Mouse (Mus musculus) ZHBTc4 (cell line): ENCODE results near the gene Arhgef18.

Experiments
- DNase-seq: peaks from one replicate; pipeline ENCODE4 v3.0.0-alpha.2; 2011; ENCODE audit warnings: low read depth, low spot score

Gene Arhgef18

GRCm38 (mm10) chr8:3392771-3393710 lies at the start of gene Arhgef18:
Arhgef18 (plus strand) TSS chr8:3393006.
- peak; percentile 95 for DNase-seq

- DNase-seq, result no peak
Measured at GRCm38 (mm10) chr8:3345337-3345736, 47.5 kb upstream of the Arhgef18 start.

- no peak for DNase-seq
Measured at GRCm38 (mm10) chr8:3346691-3347413, 46.0 kb upstream of the Arhgef18 start.

GRCm38 (mm10) chr8:3348142-3348823 lies 44.5 kb upstream of the Arhgef18 start:
- no peak for DNase-seq

GRCm38 (mm10) chr8:3350747-3351146 lies 42.1 kb upstream of the Arhgef18 start:
- DNase-seq, result no peak

GRCm38 (mm10) chr8:3352715-3353114 lies 40.1 kb upstream of the Arhgef18 start:
- no peak for DNase-seq

- no peak for DNase-seq
Measured at GRCm38 (mm10) chr8:3353189-3353810, 39.5 kb upstream of the Arhgef18 start, which contains the start of gene A430078G23Rik. A430078G23Rik (plus strand) TSS chr8:3353415.

GRCm38 (mm10) chr8:3353811-3354442 lies 38.9 kb upstream of the Arhgef18 start:
- DNase-seq, result no peak

- no peak for DNase-seq
Measured at GRCm38 (mm10) chr8:3354443-3354812, 38.4 kb upstream of the Arhgef18 start.

GRCm38 (mm10) chr8:3355586-3355985 lies 37.2 kb upstream of the Arhgef18 start:
- DNase-seq, result peak; percentile 81

GRCm38 (mm10) chr8:3358060-3358459 lies 34.7 kb upstream of the Arhgef18 start:
- peak; percentile 85 for DNase-seq

GRCm38 (mm10) chr8:3367086-3367485 lies 25.7 kb upstream of the Arhgef18 start:
- DNase-seq, result no peak

- no peak for DNase-seq
Measured at GRCm38 (mm10) chr8:3368091-3368490, 24.7 kb upstream of the Arhgef18 start.

- peak; percentile 64 for DNase-seq
Measured at GRCm38 (mm10) chr8:3375748-3376147, 17.1 kb upstream of the Arhgef18 start.

GRCm38 (mm10) chr8:3376641-3377274 lies 16.0 kb upstream of the Arhgef18 start:
- no peak for DNase-seq

GRCm38 (mm10) chr8:3387286-3387685 lies 5.5 kb upstream of the Arhgef18 start:
- DNase-seq, result peak; percentile 85

- DNase-seq, result peak; percentile 49
Measured at GRCm38 (mm10) chr8:3388591-3389338, 4.0 kb upstream of the Arhgef18 start.

GRCm38 (mm10) chr8:3389506-3389905 lies 3.3 kb upstream of the Arhgef18 start:
- no peak for DNase-seq

- no peak for DNase-seq
Measured at GRCm38 (mm10) chr8:3392293-3392692, 513 bp upstream of the Arhgef18 start.

GRCm38 (mm10) chr8:3394600-3394999 lies 1.8 kb downstream of the Arhgef18 start:
- peak; percentile 75 for DNase-seq
